Mouse (Mus musculus): Measurements from ENCODE around the gene C2cd2. TPM values are rescaled to one million over a fixed set of nuclear protein-coding genes. Genes with fewer than 3 reads are reported as not detected.
A peak's percentile ranks its signal among the peaks of the same experiment; 100 is the strongest.

The C2cd2 gene
- polyA plus RNA-seq, 1 experiment from 2014 or later, result 16.7 TPM

DNA sequence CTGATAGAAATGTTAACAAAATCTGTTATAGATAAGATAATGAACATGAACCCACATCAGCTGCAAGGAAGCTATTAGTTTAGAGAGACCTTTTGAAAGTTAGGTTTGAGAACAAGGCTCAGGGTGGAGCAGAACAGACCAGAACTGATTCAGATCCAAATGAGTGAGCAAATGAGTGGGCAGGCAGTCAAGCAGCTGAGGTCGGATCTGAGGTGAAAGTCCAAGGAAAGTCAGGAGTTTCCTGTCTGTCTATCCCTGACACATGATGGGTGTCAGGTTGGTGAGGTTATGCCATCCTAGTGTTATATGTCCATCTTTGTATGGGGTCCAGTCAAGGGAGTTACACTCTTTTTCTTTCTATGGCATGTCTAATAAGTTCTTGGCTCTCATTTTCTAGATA lies 32.9 kb downstream of the C2cd2 start:
- Histone ChIP-seq H3K4me1 (replicated peaks; ENCODE audit: control insufficient read depth, insufficient read depth, low read length) (no peaks in the 10 kb centered on the region), H3K9ac (ENCODE audit: low read length) (no peak overlapping the region), H3K4me2 (ENCODE audit: low read length) (no peak overlapping the region), H3K36me3 (ENCODE audit: control insufficient read depth, insufficient read depth, low read length) (no peaks in the 10 kb centered on the region), H3K27ac (ENCODE audit: low read depth) (no peak overlapping the region), H3K27me3 (replicated peaks; ENCODE audit: control insufficient read depth, insufficient read depth, low read length) (no peaks in the 10 kb centered on the region), H3K9me3 (ENCODE audit: control insufficient read depth, low read length) (no peaks in the 10 kb centered on the region), H3K4me3 (ENCODE audit: low read depth, low read length) (no peak overlapping the region)
- ATAC-seq (replicated peaks; ENCODE audit: low FRiP score, low TSS enrichment, low read depth) (no peak), DNase-seq (ENCODE audit: low spot score) (no peak)
- WGBS, result 65% methylated on average over 1 of the region's 1 CpGs

DNA sequence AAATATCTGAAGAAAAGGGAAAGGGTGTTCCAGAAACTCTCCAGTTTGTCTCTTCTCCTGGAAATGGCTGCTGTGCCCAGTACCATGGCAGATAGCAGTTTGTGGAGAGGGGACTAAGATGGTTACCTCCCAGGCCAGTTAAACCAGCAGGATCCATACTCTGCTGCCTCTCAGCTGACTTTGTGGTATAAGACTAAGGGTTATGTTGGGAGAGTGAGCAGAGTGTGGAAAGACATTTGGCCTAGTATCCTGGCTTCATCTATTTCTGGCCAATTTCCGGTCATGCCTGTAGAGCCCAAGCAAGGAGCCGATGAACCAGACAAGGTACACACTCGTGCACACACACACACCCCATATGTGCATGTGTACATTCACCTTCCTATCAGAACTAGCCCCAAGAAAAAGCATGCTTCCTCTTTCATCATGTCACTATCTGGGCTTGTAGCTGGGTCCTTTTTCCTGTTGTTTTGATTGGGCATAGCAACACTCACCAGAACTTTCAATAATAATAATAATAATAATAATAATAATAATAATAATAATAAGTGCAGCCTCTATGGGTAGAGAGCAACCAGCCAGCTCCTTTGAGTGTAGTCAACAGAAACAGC lies 35.0 kb downstream of the C2cd2 start:
- DNase-seq (ENCODE audit: low spot score) (no peak), ATAC-seq (replicated peaks; ENCODE audit: low FRiP score, low TSS enrichment, low read depth) (no peak)
- Histone ChIP-seq H3K4me2 (ENCODE audit: low read length) (no peak overlapping the region), H3K9ac (ENCODE audit: low read length) (no peak overlapping the region), H3K36me3 (ENCODE audit: control insufficient read depth, insufficient read depth, low read length) (no peaks in the 10 kb centered on the region), H3K27me3 (replicated peaks; ENCODE audit: control insufficient read depth, insufficient read depth, low read length) (no peaks in the 10 kb centered on the region), H3K4me1 (replicated peaks; ENCODE audit: control insufficient read depth, insufficient read depth, low read length) (0 out of 2 replicates have a peak, but pooled peaks cover 4% of the 10 kb centered on the region), H3K27ac (ENCODE audit: low read depth) (no peak overlapping the region), H3K9me3 (ENCODE audit: control insufficient read depth, low read length) (no peaks in the 10 kb centered on the region), H3K4me3 (ENCODE audit: low read depth, low read length) (no peak overlapping the region)
- WGBS, result 90% methylated on average over 3 of the region's 3 CpGs

DNA sequence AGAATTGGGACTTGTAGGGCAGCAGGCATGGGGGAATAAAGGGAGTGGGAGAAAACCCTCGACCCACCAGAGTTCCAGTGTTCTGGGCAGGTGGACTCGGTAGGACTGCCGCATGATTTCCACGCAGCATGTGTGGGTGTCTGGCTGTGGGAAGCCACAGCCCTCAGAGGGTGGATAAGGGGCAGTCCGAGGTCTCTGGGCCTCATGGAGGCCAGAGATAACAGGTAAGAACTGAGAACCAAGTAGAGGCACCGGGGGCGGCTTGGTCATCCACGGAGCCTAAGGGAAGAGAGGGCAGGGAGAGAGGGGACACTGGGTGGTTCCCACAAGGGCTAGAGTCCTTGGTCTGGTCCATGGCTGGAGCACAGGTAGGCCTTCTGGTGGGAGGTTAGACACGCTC lies 36.0 kb downstream of the C2cd2 start:
- DNase-seq (ENCODE audit: low spot score), result no peak
- peaks cover 4% of the 10 kb centered on the region; the same call in 1 of the 2 replicates for H3K4me1 ChIP-seq (replicated peaks; ENCODE audit: control insufficient read depth, insufficient read depth, low read length)
- no peak overlapping the region for H3K27ac ChIP-seq (ENCODE audit: low read depth)
- no peaks in the 10 kb centered on the region for H3K27me3 ChIP-seq (replicated peaks; ENCODE audit: control insufficient read depth, insufficient read depth, low read length)
- no peak for ATAC-seq (replicated peaks; ENCODE audit: low FRiP score, low TSS enrichment, low read depth)
- H3K9me3 ChIP-seq (ENCODE audit: control insufficient read depth, low read length), result no peaks in the 10 kb centered on the region
- H3K9ac ChIP-seq (ENCODE audit: low read length), result no peak overlapping the region
- no peak overlapping the region for H3K4me2 ChIP-seq (ENCODE audit: low read length)
- 83% methylated on average over 9 of the region's 9 CpGs for WGBS
- no peak overlapping the region for H3K4me3 ChIP-seq (ENCODE audit: low read depth, low read length)
- no peaks in the 10 kb centered on the region for H3K36me3 ChIP-seq (ENCODE audit: control insufficient read depth, insufficient read depth, low read length)

DNA sequence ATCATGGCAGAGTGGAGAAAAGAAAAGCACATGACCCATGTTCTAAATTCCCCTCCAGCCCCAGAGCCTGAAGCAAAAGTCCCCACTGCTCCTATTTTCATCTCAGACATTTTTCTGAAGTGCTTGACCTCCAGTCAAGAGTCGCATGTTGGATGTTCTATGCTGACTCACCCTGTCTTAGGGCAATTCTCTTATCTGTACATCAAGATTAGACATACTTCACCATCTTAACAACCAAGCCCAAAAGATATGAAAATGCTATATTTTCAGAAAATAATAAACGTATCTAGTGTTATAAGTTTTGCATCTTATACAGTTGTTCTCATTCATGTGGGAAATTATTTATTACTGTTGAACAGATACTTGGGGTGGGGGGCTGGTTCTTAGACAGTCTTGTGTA lies 36.6 kb downstream of the C2cd2 start:
- DNase-seq (ENCODE audit: low spot score) (no peak), ATAC-seq (replicated peaks; ENCODE audit: low FRiP score, low TSS enrichment, low read depth) (no peak)
- Histone ChIP-seq H3K4me2 (ENCODE audit: low read length) (no peak overlapping the region), H3K9ac (ENCODE audit: low read length) (no peak overlapping the region), H3K27me3 (replicated peaks; ENCODE audit: control insufficient read depth, insufficient read depth, low read length) (no peaks in the 10 kb centered on the region), H3K4me3 (ENCODE audit: low read depth, low read length) (no peak overlapping the region), H3K27ac (ENCODE audit: low read depth) (no peak overlapping the region), H3K9me3 (ENCODE audit: control insufficient read depth, low read length) (no peaks in the 10 kb centered on the region), H3K4me1 (replicated peaks; ENCODE audit: control insufficient read depth, insufficient read depth, low read length) (peaks cover 4% of the 10 kb centered on the region; the same call in 1 of the 2 replicates), H3K36me3 (ENCODE audit: control insufficient read depth, insufficient read depth, low read length) (no peaks in the 10 kb centered on the region)
- 76% methylated on average over 2 of the region's 2 CpGs for WGBS

DNA sequence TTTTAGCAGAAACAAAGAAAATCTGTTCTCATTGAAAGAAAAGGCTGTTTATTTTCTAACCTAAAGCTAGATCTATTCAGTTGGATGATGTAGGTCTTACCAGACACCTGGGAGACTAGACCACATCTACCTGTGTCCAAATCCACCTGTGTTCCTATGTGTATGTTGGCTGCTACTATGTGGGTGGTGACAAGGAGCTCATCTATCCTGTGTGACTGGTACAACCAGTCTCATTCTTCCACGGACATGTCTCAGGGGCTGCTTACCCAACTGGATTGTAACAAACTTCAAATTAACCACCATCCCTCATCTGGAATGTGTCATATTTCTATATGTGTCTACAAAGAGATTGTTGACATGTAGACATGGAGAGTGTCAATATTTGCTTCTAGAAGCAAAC lies 38.7 kb downstream of the C2cd2 start:
- H3K27me3 ChIP-seq (replicated peaks; ENCODE audit: control insufficient read depth, insufficient read depth, low read length), result no peaks in the 10 kb centered on the region
- DNase-seq (ENCODE audit: low spot score) (no peak), ATAC-seq (replicated peaks; ENCODE audit: low FRiP score, low TSS enrichment, low read depth) (no peak)
- WGBS, result 75% methylated on average over 1 of the region's 1 CpGs
- H3K4me3 ChIP-seq (ENCODE audit: low read depth, low read length), result no peak overlapping the region
- H3K4me2 ChIP-seq (ENCODE audit: low read length), result no peak overlapping the region
- H3K9ac ChIP-seq (ENCODE audit: low read length), result no peak overlapping the region
- peaks cover 4% of the 10 kb centered on the region; the same call in 1 of the 2 replicates for H3K4me1 ChIP-seq (replicated peaks; ENCODE audit: control insufficient read depth, insufficient read depth, low read length)
- H3K9me3 ChIP-seq (ENCODE audit: control insufficient read depth, low read length), result no peaks in the 10 kb centered on the region
- no peaks in the 10 kb centered on the region for H3K36me3 ChIP-seq (ENCODE audit: control insufficient read depth, insufficient read depth, low read length)
- no peak overlapping the region for H3K27ac ChIP-seq (ENCODE audit: low read depth)

DNA sequence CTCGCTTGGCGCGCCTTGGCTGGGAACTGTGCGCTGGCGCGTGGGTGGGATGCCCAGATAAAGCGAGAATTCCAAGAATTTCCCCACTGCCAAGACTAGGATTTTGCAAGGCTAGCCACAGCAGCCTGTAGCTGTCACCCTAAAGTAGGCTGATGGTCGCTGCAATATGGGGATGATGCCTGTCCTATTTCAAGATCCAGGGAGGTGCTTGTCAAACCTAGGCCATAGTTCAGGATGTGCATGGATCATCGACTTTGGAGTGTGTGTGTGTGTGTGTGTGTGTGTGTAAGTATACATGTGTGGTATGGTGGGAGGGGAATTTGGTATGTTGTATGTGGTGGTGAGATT lies 39.6 kb downstream of the C2cd2 start:
- Histone ChIP-seq H3K4me2 (ENCODE audit: low read length) (peak overlapping the region; percentile 61), H3K36me3 (ENCODE audit: control insufficient read depth, insufficient read depth, low read length) (no peaks in the 10 kb centered on the region), H3K27me3 (replicated peaks; ENCODE audit: control insufficient read depth, insufficient read depth, low read length) (no peaks in the 10 kb centered on the region), H3K4me3 (ENCODE audit: low read depth, low read length) (peak overlapping the region; percentile 95), H3K9ac (ENCODE audit: low read length) (peak overlapping the region; percentile 84), H3K9me3 (ENCODE audit: control insufficient read depth, low read length) (no peaks in the 10 kb centered on the region), H3K27ac (ENCODE audit: low read depth) (peak overlapping the region; percentile 80; the same call in 1 of the 2 replicates), H3K4me1 (replicated peaks; ENCODE audit: control insufficient read depth, insufficient read depth, low read length) (peaks cover 4% of the 10 kb centered on the region; the same call in 1 of the 2 replicates)
- DNase-seq (ENCODE audit: low spot score) (no peak), ATAC-seq (replicated peaks; ENCODE audit: low FRiP score, low TSS enrichment, low read depth) (peak; percentile 26; the same call in 1 of the 2 replicates)
- WGBS, result 0% methylated on average over 9 of the region's 9 CpGs

DNA sequence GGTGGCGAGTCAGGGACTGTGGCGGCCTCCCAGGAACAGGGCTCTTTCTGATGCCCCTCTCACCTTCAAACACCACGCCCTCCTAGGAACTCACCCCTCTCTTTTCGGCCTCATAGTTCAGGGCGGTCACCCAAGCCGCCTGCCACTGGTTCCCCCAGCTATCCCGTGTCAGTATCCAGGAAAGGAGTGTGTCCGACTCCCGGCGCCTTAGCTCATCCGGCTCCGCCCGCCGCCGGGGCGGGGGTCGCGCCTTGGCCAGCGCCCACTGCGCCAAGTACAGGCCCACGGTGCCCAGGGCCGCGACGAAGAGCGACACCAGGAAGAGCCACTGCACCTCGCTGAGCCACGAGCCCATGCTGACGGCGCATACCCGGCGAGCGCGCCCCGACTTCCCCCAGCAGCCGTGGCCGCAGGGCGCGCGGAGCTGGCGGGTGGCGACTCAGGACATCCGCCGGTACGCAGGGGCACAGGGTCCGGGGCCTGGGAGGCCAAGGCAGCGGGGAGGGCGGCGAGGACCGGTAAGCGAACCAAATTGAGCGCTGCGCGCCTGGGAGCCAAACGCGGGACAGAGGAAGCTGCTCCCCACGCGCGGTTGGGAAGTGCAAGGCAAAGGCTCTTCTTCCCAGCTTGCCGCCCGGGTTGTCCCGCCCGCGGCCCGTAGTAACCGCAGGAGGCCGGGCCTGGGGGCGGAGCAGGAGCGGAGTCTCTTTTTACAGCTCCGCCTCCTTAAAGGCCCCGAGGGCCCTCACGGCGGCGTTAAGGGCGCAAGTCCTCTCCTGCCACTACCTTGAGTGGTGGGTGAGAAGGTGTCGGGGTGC lies 40.2 kb downstream of the C2cd2 start:
- DNase-seq (ENCODE audit: low spot score), result peak; percentile 90
- H3K9ac ChIP-seq (ENCODE audit: low read length), result peak overlapping the region; percentile 84
- ATAC-seq (replicated peaks; ENCODE audit: low FRiP score, low TSS enrichment, low read depth), result peak; percentile 89
- no peaks in the 10 kb centered on the region for H3K36me3 ChIP-seq (ENCODE audit: control insufficient read depth, insufficient read depth, low read length)
- H3K9me3 ChIP-seq (ENCODE audit: control insufficient read depth, low read length), result no peaks in the 10 kb centered on the region
- WGBS, result 0% methylated on average over 75 of the region's 75 CpGs
- peak overlapping the region; percentile 95 for H3K4me3 ChIP-seq (ENCODE audit: low read depth, low read length)
- H3K4me2 ChIP-seq (ENCODE audit: low read length), result peak overlapping the region; percentile 61
- peaks cover 4% of the 10 kb centered on the region; the same call in 1 of the 2 replicates for H3K4me1 ChIP-seq (replicated peaks; ENCODE audit: control insufficient read depth, insufficient read depth, low read length)
- H3K27me3 ChIP-seq (replicated peaks; ENCODE audit: control insufficient read depth, insufficient read depth, low read length), result no peaks in the 10 kb centered on the region
- peak overlapping the region; percentile 80 for H3K27ac ChIP-seq (ENCODE audit: low read depth)

DNA sequence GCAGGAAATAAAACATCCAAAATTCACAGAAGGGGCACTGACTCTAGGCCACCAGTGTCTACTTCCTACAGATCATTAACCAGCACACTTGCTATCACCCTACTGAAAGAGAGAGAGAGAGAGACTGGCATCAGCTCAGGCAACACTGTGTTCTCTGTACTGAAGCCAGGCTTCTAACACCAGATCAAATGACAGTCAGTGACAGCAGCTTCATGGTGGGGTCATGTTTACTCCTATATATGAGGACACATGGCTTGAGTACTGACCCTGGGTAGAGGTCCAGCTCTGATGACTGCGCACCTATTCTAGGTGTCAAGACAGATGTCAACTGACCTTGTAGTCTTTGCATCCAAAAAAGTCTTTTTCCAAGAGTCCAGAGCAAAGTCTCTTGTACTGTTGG lies 41.8 kb downstream of the C2cd2 start:
- WGBS, result 97% methylated on average over 1 of the region's 1 CpGs

More for the DNA sequence above, 41.8 kb downstream of the C2cd2 start:
- no peak for DNase-seq (ENCODE audit: low spot score)
- Histone ChIP-seq H3K27me3 (replicated peaks; ENCODE audit: control insufficient read depth, insufficient read depth, low read length) (no peaks in the 10 kb centered on the region), H3K9ac (ENCODE audit: low read length) (no peak overlapping the region), H3K4me3 (ENCODE audit: low read depth, low read length) (no peak overlapping the region), H3K4me1 (replicated peaks; ENCODE audit: control insufficient read depth, insufficient read depth, low read length) (peaks cover 4% of the 10 kb centered on the region; the same call in 1 of the 2 replicates), H3K4me2 (ENCODE audit: low read length) (no peak overlapping the region), H3K9me3 (ENCODE audit: control insufficient read depth, low read length) (no peaks in the 10 kb centered on the region), H3K27ac (ENCODE audit: low read depth) (no peak overlapping the region), H3K36me3 (ENCODE audit: control insufficient read depth, insufficient read depth, low read length) (no peaks in the 10 kb centered on the region)
- ATAC-seq (replicated peaks; ENCODE audit: low FRiP score, low TSS enrichment, low read depth), result no peak

Measured in intestine, embryonic 14.5 days (tissue).